Mouse (Mus musculus) small intestine, adult 2 months (tissue): ENCODE measurements around the gene Ugcg. TPM values are rescaled to one million over a fixed set of nuclear protein-coding genes. Genes with fewer than 3 reads are reported as not detected.
A peak's percentile ranks its signal among the peaks of the same experiment; 100 is the strongest.

Experiments
- H3K27ac ChIP-seq: fragments of 200-500 bp; 2 replicates; pipeline ENCODE4 v1.5.1; 2012; ENCODE audit warnings: low read depth, low read length, control low read depth, inconsistent platforms; ENCODE audit not compliant: insufficient read depth
- H3K27me3 ChIP-seq: fragments of 200-500 bp; 2 replicates; pipeline ENCODE4 v1.6.1; 2012; ENCODE audit warnings: mild to moderate bottlenecking, moderate library complexity, low read length, inconsistent platforms; ENCODE audit not compliant: control insufficient read depth, insufficient read depth
- H3K36me3 ChIP-seq: fragments of 200-500 bp; 2 replicates; pipeline ENCODE4 v1.6.1; 2012; ENCODE audit warnings: mild to moderate bottlenecking, low read length, control low read depth, inconsistent platforms; ENCODE audit not compliant: control insufficient read depth, insufficient read depth
- H3K4me1 ChIP-seq: fragments of 200-500 bp; 2 replicates; pipeline ENCODE4 v1.6.1; 2012; ENCODE audit warnings: low read length, inconsistent platforms, mixed read lengths; ENCODE audit not compliant: control insufficient read depth, insufficient read depth, insufficient read length
- H3K4me3 ChIP-seq: fragments of 200-500 bp; 2 replicates; pipeline ENCODE4 v1.5.1; 2012; ENCODE audit warnings: low read depth, mild to moderate bottlenecking, control low read depth, inconsistent platforms, low read length, moderate library complexity
- CTCF ChIP-seq: fragments of 200-500 bp; IDR thresholded peaks from 2 replicates; pipeline ENCODE4 v1.5.1; 2012; ENCODE audit warnings: low read depth, mild to moderate bottlenecking, control low read depth, inconsistent platforms, low read length, moderate library complexity, mixed read lengths; ENCODE audit not compliant: insufficient replicate concordance, insufficient read length; ENCODE audit errors: extremely low read depth
- POLR2A ChIP-seq: fragments of 200-500 bp; IDR thresholded peaks from 2 replicates; pipeline ENCODE4 v1.6.1; 2012; ENCODE audit warnings: low read depth, mild to moderate bottlenecking, control low read depth, inconsistent platforms, low read length, moderate library complexity
- WGBS: fragments of 180-500 bp; shearing (Covaris S2); methylation state at CpG from one replicate; pipeline ENCODE4 v1.1.7; 2018; 5-methylcytosine and 5-hydroxymethylcytosine counted together
- polyA plus RNA-seq: library from polyadenylated mRNA; depleted of rRNA; stranded (reverse); fragments of >200 nt; gene quantifications from 2 replicates; pipeline ENCODE4 v1.2.3, GENCODE M21; 2012

The Ugcg gene
- polyA plus RNA-seq, 1 experiment: 109 TPM

DNA sequence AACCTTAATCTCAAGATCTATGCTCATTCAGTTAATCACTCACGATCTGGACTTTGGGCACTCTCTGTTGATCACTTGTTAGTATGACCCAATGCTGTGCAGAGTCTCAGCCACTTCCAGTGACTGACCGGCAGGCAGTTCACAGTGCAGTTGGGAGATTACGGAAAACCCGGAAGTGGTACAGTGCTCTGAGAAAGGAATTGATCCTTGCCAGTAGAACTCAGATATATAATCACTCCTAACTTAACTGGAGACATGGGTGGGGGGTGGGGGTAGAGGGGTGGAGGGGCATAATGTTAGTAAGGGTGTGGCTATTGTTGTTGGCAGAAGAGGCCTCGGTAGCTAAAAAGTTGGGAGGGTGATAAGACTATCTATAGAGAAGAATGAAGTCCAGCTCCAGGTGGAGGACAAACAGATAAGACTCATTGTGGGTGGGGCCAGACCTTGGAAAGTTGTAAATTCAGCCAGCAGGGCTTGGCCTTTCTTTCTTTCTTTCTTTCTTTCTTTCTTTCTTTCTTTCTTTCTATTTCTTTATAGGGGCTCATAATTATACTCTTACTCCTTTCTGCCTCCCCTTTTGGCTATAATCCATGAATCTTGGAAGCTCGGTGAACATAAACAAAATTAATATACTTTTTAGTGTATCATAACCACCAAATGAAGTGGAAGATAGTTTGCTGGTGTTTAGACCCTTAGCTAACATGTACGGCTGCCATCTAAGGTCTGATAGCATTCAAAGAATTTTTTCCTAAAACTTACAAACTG lies 55.9 kb downstream of the Ugcg start:
- Histone ChIP-seq H3K27me3 (no peaks in the 10 kb centered on the region), H3K36me3 (no peaks in the 10 kb centered on the region), H3K4me1 (peaks cover 33% of the 10 kb centered on the region; the same call in 1 of the 2 replicates), H3K27ac (peak overlapping the region; percentile 94), H3K4me3 (no peak overlapping the region)
- 27% methylated on average over 7 of the region's 7 CpGs for WGBS
- TF ChIP-seq POLR2A: no peak
- TF ChIP-seq CTCF: no peak

GRCm38 (mm10) chr4:59245776-59246175 lies 56.7 kb downstream of the Ugcg start:
- H3K36me3 ChIP-seq: no peaks in the 10 kb centered on the region
- 60% methylated on average over 4 of the region's 4 CpGs for WGBS
- H3K4me1 ChIP-seq: peaks cover 27% of the 10 kb centered on the region; the same call in 1 of the 2 replicates
- TF ChIP-seq CTCF (no peak), POLR2A (no peak)
- H3K27ac ChIP-seq: peak overlapping the region; percentile 94
- H3K27me3 ChIP-seq: no peaks in the 10 kb centered on the region
- no peak overlapping the region for H3K4me3 ChIP-seq

DNA sequence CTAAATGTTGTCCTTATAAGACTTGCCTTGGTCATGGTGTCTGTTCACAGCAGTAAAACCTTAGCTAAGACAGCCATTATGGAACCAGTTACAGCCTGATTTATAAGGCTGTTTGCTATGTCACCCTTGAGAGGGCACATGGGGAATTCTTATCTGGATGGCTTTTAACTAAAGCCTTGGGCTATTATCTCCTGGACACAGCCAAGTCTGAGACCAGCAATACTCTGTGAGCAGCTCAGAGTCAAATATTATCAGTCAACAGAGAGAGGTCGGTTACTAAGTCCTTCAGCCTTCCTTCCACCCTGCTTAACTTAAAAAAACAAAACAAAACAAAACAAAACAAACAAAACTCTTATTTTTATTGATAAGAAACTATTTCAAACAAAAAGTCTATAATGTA lies 58.5 kb downstream of the Ugcg start:
- 21% methylated on average over 1 of the region's 1 CpGs for WGBS
- peaks cover 26% of the 10 kb centered on the region; the same call in 1 of the 2 replicates for H3K4me1 ChIP-seq
- H3K27me3 ChIP-seq: no peaks in the 10 kb centered on the region
- no peaks in the 10 kb centered on the region for H3K36me3 ChIP-seq
- H3K27ac ChIP-seq: peak overlapping the region; percentile 50
- no peak for TF ChIP-seq POLR2A
- TF ChIP-seq CTCF: no peak
- no peak overlapping the region for H3K4me3 ChIP-seq

DNA sequence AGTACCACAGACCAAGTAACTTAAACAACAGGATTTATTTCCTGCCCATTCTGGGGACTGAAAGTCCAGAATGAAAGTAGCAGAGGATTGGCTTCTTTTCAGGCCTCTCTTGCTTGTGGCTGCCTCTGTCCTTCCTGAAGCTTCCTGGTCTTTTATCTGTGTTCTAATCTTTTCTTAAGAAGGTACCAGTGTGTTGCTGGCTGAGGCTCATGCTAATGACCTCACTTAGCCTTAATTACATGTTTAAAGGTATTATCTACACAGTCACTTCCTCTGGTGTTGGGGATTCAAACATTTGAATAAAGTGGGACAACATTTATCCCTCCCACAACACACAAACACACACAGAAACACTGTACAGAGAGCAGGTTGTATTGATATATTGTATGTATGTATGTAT lies 59.0 kb downstream of the Ugcg start:
- Histone ChIP-seq H3K4me1 (peaks cover 25% of the 10 kb centered on the region; the same call in 1 of the 2 replicates), H3K27ac (peak overlapping the region; percentile 67; the same call in 1 of the 2 replicates), H3K36me3 (no peaks in the 10 kb centered on the region), H3K4me3 (no peak overlapping the region), H3K27me3 (no peaks in the 10 kb centered on the region)
- TF ChIP-seq CTCF (no peak), POLR2A (no peak)

- WGBS: 34% methylated on average over 6 of the region's 6 CpGs
- no peak overlapping the region for H3K4me3 ChIP-seq
- no peaks in the 10 kb centered on the region for H3K36me3 ChIP-seq
- H3K27ac ChIP-seq: peak overlapping the region; percentile 92
- TF ChIP-seq CTCF (no peak), POLR2A (no peak)
- H3K4me1 ChIP-seq: peaks cover 24% of the 10 kb centered on the region; the same call in 1 of the 2 replicates
- H3K27me3 ChIP-seq: no peaks in the 10 kb centered on the region
Observed at GRCm38 (mm10) chr4:59252386-59253054, 63.5 kb downstream of the Ugcg start.

DNA sequence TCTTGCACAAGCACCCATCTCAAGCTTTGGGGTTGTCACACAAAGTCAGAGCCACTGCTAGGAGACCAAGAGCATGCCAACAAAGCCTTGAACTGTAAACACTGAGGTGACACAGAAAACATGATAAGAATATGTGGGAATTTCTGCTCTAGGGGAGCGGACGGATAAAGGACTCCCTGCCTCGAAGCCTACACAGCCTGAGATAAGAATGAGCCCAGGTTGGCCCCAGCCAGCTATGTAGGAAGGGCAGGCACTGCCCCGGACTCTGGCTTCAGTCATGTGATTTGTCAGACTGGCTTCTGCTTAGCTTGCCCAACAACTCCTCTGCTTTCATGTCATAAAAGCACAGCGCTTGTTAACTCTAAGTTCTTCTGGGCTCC lies 64.0 kb downstream of the Ugcg start:
- Histone ChIP-seq H3K27me3 (no peaks in the 10 kb centered on the region), H3K36me3 (no peaks in the 10 kb centered on the region), H3K27ac (peak overlapping the region; percentile 92), H3K4me3 (no peak overlapping the region), H3K4me1 (peaks cover 27% of the 10 kb centered on the region; the same call in 1 of the 2 replicates)
- 25% methylated on average over 5 of the region's 5 CpGs for WGBS
- TF ChIP-seq CTCF: no peak
- TF ChIP-seq POLR2A: no peak

DNA sequence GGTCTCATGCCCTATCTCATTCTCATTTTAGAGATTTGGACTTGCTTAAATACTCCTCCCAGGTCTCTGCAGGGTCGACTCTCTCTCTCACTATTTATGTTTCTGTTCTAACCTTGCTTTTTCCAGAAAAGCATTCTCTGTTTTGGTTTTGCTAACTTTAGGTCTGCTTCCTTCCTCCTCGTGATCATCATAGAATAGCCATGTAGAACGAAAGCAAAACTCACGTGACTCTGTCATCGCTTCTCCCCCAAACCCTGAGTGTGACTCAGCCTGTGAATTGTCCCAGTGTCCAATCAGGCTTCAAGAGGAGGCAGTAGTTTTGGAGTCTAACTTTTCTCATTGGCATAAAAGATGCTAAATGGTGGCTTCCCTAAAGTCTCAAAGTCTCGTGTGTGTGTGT lies 65.3 kb downstream of the Ugcg start:
- H3K36me3 ChIP-seq: no peaks in the 10 kb centered on the region
- WGBS: 75% methylated on average over 6 of the region's 6 CpGs
- peaks cover 31% of the 10 kb centered on the region; the same call in 1 of the 2 replicates for H3K4me1 ChIP-seq
- no peaks in the 10 kb centered on the region for H3K27me3 ChIP-seq
- TF ChIP-seq CTCF (no peak), POLR2A (no peak)
- peak overlapping the region; percentile 64 for H3K27ac ChIP-seq
- H3K4me3 ChIP-seq: no peak overlapping the region
